Mouse (Mus musculus) heart, embryonic 16.5 days (tissue): ENCODE data around the gene Ybx1. TPM values are rescaled to one million over a fixed set of nuclear protein-coding genes. Genes with fewer than 3 reads are reported as not detected.

ENCODE experiments used
- ATAC-seq: fragments of 200-750 bp; cut with Nextera tagmentation; replicated peaks from 2 replicates; pipeline ENCODE4 v1.8.0; 2017; ENCODE audit warnings: moderate number of reproducible peaks; ENCODE audit not compliant: insufficient read depth, low FRiP score; ENCODE audit errors: extremely low read depth
- H3K27ac ChIP-seq: fragments of 300-500 bp; sonication (generic); 2 replicates; pipeline ENCODE4 v1.5.1; 2014; ENCODE audit warnings: mild to moderate bottlenecking, low read length, control low read depth, moderate library complexity
- H3K27me3 ChIP-seq: fragments of 300-500 bp; sonication (generic); 2 replicates; pipeline ENCODE4 v1.6.1; 2014; ENCODE audit warnings: low read length, mixed read lengths; ENCODE audit not compliant: control insufficient read depth, insufficient read depth
- H3K36me3 ChIP-seq: fragments of 300-500 bp; sonication (generic); 2 replicates; pipeline ENCODE4 v1.6.1; 2014; ENCODE audit not compliant: control insufficient read depth, insufficient read depth
- H3K4me1 ChIP-seq: fragments of 300-500 bp; sonication (generic); 2 replicates; pipeline ENCODE4 v1.6.1; 2014; ENCODE audit warnings: low read length, mixed read lengths; ENCODE audit not compliant: control insufficient read depth, insufficient read depth
- H3K4me2 ChIP-seq: fragments of 300-500 bp; sonication (generic); 2 replicates; pipeline ENCODE4 v1.6.1; 2014; ENCODE audit warnings: low read depth, mild to moderate bottlenecking, control low read depth, low read length
- H3K4me3 ChIP-seq: fragments of 300-500 bp; sonication (generic); 2 replicates; pipeline ENCODE4 v1.5.1; 2014; ENCODE audit warnings: mild to moderate bottlenecking, control low read depth, low read length
- H3K9ac ChIP-seq: fragments of 300-500 bp; sonication (generic); 2 replicates; pipeline ENCODE4 v1.6.1; 2014; ENCODE audit warnings: low read length, control low read depth
- H3K9me3 ChIP-seq: fragments of 300-500 bp; sonication (generic); replicated peaks from 2 replicates; pipeline ENCODE4 v1.6.1; 2016; ENCODE audit warnings: low read length; ENCODE audit not compliant: control insufficient read depth
- WGBS: fragments of 180-500 bp; shearing (Covaris S2); extraction: QIAGEN DNeasy Blood & Tissue Kit; methylation state at CpG from one replicate; pipeline ENCODE4 v1.1.7; 2014; 5-methylcytosine and 5-hydroxymethylcytosine counted together
- polyA plus RNA-seq: library from polyadenylated mRNA; unstranded; fragments of >200 nt; fragmentation: Nextera tagmentation; extraction: Ambion mirVana; gene quantifications from 2 replicates; pipeline ENCODE4 v1.2.1, GENCODE M21; 2015

Ybx1 gene
- 501 and 547 TPM in 2 replicates for polyA plus RNA-seq

GRCm38 (mm10) chr4:119294415-119295133 lies at the start of gene Ybx1:
Gene Ybx1, minus strand, starts transcription at chr4:119294604.
- H3K9me3 ChIP-seq, result no peaks in the 10 kb centered on the region
- H3K27ac ChIP-seq, result peak within 1 kb of the TSS; percentile 96
- peaks cover 17% of the 10 kb centered on the region for H3K4me1 ChIP-seq
- H3K4me2 ChIP-seq, result peak within 1 kb of the TSS; percentile 88
- H3K4me3 ChIP-seq, result peak within 1 kb of the TSS; percentile 95
- ATAC-seq, result peak; percentile 99
- under 1% methylated on average over 61 of the region's 61 CpGs for WGBS
- peak within 1 kb of the TSS; percentile 94 for H3K9ac ChIP-seq
- H3K27me3 ChIP-seq, result no peaks in the 10 kb centered on the region
- peaks cover 3% of the 10 kb centered on the region; the same call in 1 of the 2 replicates for H3K36me3 ChIP-seq

- H3K4me2 ChIP-seq, result no peak overlapping the region
- H3K9me3 ChIP-seq, result no peaks in the 10 kb centered on the region
- no peak overlapping the region for H3K4me3 ChIP-seq
- H3K9ac ChIP-seq, result no peak overlapping the region
- ATAC-seq, result no peak
- H3K27ac ChIP-seq, result no peak overlapping the region
- H3K4me1 ChIP-seq, result no peaks in the 10 kb centered on the region
- 2% methylated on average over 10 of the region's 10 CpGs for WGBS
- H3K36me3 ChIP-seq, result no peaks in the 10 kb centered on the region
- H3K27me3 ChIP-seq, result no peaks in the 10 kb centered on the region
Measured at GRCm38 (mm10) chr4:119338861-119339361, 44.5 kb upstream of the Ybx1 start.

GRCm38 (mm10) chr4:119338422-119338821 lies 44.0 kb upstream of the Ybx1 start:
- Histone ChIP-seq H3K4me3 (no peak overlapping the region), H3K9ac (no peak overlapping the region), H3K4me2 (no peak overlapping the region), H3K4me1 (no peaks in the 10 kb centered on the region), H3K27me3 (no peaks in the 10 kb centered on the region), H3K36me3 (no peaks in the 10 kb centered on the region), H3K9me3 (no peaks in the 10 kb centered on the region), H3K27ac (no peak overlapping the region)
- 82% methylated on average over 4 of the region's 4 CpGs for WGBS
- ATAC-seq, result no peak

- no peak overlapping the region for H3K27ac ChIP-seq
- no peak for ATAC-seq
- H3K4me2 ChIP-seq, result no peak overlapping the region
- H3K36me3 ChIP-seq, result no peaks in the 10 kb centered on the region
- no peak overlapping the region for H3K4me3 ChIP-seq
- 83% methylated on average over 6 of the region's 6 CpGs for WGBS
- no peaks in the 10 kb centered on the region for H3K9me3 ChIP-seq
- no peak overlapping the region for H3K9ac ChIP-seq
- no peaks in the 10 kb centered on the region for H3K27me3 ChIP-seq
- no peaks in the 10 kb centered on the region for H3K4me1 ChIP-seq
Measured at GRCm38 (mm10) chr4:119333487-119333886, 39.1 kb upstream of the Ybx1 start.

GRCm38 (mm10) chr4:119320896-119321550 lies 26.6 kb upstream of the Ybx1 start:
- H3K9ac ChIP-seq, result peak overlapping the region; percentile 77
- no peaks in the 10 kb centered on the region; the same call in 1 of the 2 replicates for H3K27me3 ChIP-seq
- no peak for ATAC-seq
- H3K4me1 ChIP-seq, result peaks cover 12% of the 10 kb centered on the region
- H3K27ac ChIP-seq, result peak overlapping the region; percentile 79
- H3K4me2 ChIP-seq, result peak overlapping the region; percentile 98
- H3K9me3 ChIP-seq, result no peaks in the 10 kb centered on the region
- H3K36me3 ChIP-seq, result peaks cover 18% of the 10 kb centered on the region
- WGBS, result 30% methylated on average over 10 of the region's 10 CpGs
- H3K4me3 ChIP-seq, result peak overlapping the region; percentile 87

- peaks cover 26% of the 10 kb centered on the region for H3K36me3 ChIP-seq
- H3K27ac ChIP-seq, result peak within 1 kb of the TSS; percentile 79
- WGBS, result under 1% methylated on average over 44 of the region's 44 CpGs
- no peaks in the 10 kb centered on the region; the same call in 1 of the 2 replicates for H3K27me3 ChIP-seq
- H3K9me3 ChIP-seq, result no peaks in the 10 kb centered on the region
- H3K9ac ChIP-seq, result peak within 1 kb of the TSS; percentile 77
- peak within 1 kb of the TSS; percentile 87 for H3K4me3 ChIP-seq
- peak within 1 kb of the TSS; percentile 98 for H3K4me2 ChIP-seq
- peaks cover 12% of the 10 kb centered on the region for H3K4me1 ChIP-seq
- peak; percentile 97 for ATAC-seq
Measured at GRCm38 (mm10) chr4:119320131-119320830, 25.9 kb upstream of the Ybx1 start, which contains the start of gene Ppih. Gene Ppih, minus strand, starts transcription at chr4:119320546.

- H3K36me3 ChIP-seq, result peaks cover 36% of the 10 kb centered on the region
- WGBS, result 94% methylated on average over 1 of the region's 1 CpGs
Measured at GRCm38 (mm10) chr4:119313756-119314155, 19.4 kb upstream of the Ybx1 start.

GRCm38 (mm10) chr4:119305418-119305817 lies 11.0 kb upstream of the Ybx1 start:
- Histone ChIP-seq H3K4me2 (no peak overlapping the region), H3K9ac (no peak overlapping the region), H3K36me3 (peaks cover 9% of the 10 kb centered on the region; the same call in 1 of the 2 replicates), H3K4me3 (no peak overlapping the region), H3K27ac (no peak overlapping the region), H3K9me3 (no peaks in the 10 kb centered on the region), H3K4me1 (no peaks in the 10 kb centered on the region), H3K27me3 (no peaks in the 10 kb centered on the region)
- no peak for ATAC-seq
- 84% methylated on average over 5 of the region's 5 CpGs for WGBS

More at GRCm38 (mm10) chr4:119313756-119314155, 19.4 kb upstream of the Ybx1 start:
- Histone ChIP-seq H3K27ac (no peak overlapping the region), H3K4me2 (no peak overlapping the region), H3K4me3 (no peak overlapping the region), H3K4me1 (no peaks in the 10 kb centered on the region), H3K9me3 (no peaks in the 10 kb centered on the region), H3K27me3 (no peaks in the 10 kb centered on the region), H3K9ac (no peak overlapping the region)
- ATAC-seq, result no peak
